Mouse (Mus musculus): ENCODE measurements around the gene Gm47985. TPM values are rescaled to one million over a fixed set of nuclear protein-coding genes. Genes with fewer than 3 reads are reported as not detected.
"Not testable (repeated sequence)": the region's sequence is repeated elsewhere in the genome, so short reads cannot be mapped to it uniquely, and the experiment has no call there.

The Gm47985 gene
- not detected in 3 replicates for total RNA-seq (2017)

GRCm38 (mm10) chr1:151182266-151182665, at the start of gene Gm47985:
Gene Gm47985 (plus strand): TSS chr1:151182537.
- ATAC-seq (replicated peaks; ENCODE audit: insufficient number of reproducible peaks, low FRiP score, low TSS enrichment, poor library complexity, severe bottlenecking) = not testable (repeated sequence)

- ATAC-seq (replicated peaks; ENCODE audit: insufficient number of reproducible peaks, low FRiP score, low TSS enrichment, poor library complexity, severe bottlenecking) = no peak
Observed at GRCm38 (mm10) chr1:151132686-151133085, 49.7 kb upstream of the Gm47985 start.

GRCm38 (mm10) chr1:151138388-151138787, 43.9 kb upstream of the Gm47985 start:
- no peak for ATAC-seq (replicated peaks; ENCODE audit: insufficient number of reproducible peaks, low FRiP score, low TSS enrichment, poor library complexity, severe bottlenecking)

- no peak for ATAC-seq (replicated peaks; ENCODE audit: insufficient number of reproducible peaks, low FRiP score, low TSS enrichment, poor library complexity, severe bottlenecking)
Observed at GRCm38 (mm10) chr1:151140956-151141355, 41.4 kb upstream of the Gm47985 start.

- no peak for ATAC-seq (replicated peaks; ENCODE audit: insufficient number of reproducible peaks, low FRiP score, low TSS enrichment, poor library complexity, severe bottlenecking)
Observed at GRCm38 (mm10) chr1:151144471-151145146, 37.7 kb upstream of the Gm47985 start.

- no peak for ATAC-seq (replicated peaks; ENCODE audit: insufficient number of reproducible peaks, low FRiP score, low TSS enrichment, poor library complexity, severe bottlenecking)
Observed at GRCm38 (mm10) chr1:151147801-151148200, 34.5 kb upstream of the Gm47985 start.

- no peak for ATAC-seq (replicated peaks; ENCODE audit: insufficient number of reproducible peaks, low FRiP score, low TSS enrichment, poor library complexity, severe bottlenecking)
Observed at GRCm38 (mm10) chr1:151150211-151150610, 32.1 kb upstream of the Gm47985 start.

- no peak for ATAC-seq (replicated peaks; ENCODE audit: insufficient number of reproducible peaks, low FRiP score, low TSS enrichment, poor library complexity, severe bottlenecking)
Observed at GRCm38 (mm10) chr1:151151089-151151488, 31.2 kb upstream of the Gm47985 start.

- ATAC-seq (replicated peaks; ENCODE audit: insufficient number of reproducible peaks, low FRiP score, low TSS enrichment, poor library complexity, severe bottlenecking) = no peak
Observed at GRCm38 (mm10) chr1:151153056-151153652, 29.2 kb upstream of the Gm47985 start.

- ATAC-seq (replicated peaks; ENCODE audit: insufficient number of reproducible peaks, low FRiP score, low TSS enrichment, poor library complexity, severe bottlenecking) = not testable (repeated sequence)
Observed at GRCm38 (mm10) chr1:151154131-151154530, 28.2 kb upstream of the Gm47985 start.

GRCm38 (mm10) chr1:151156129-151156528, 26.2 kb upstream of the Gm47985 start:
- no peak for ATAC-seq (replicated peaks; ENCODE audit: insufficient number of reproducible peaks, low FRiP score, low TSS enrichment, poor library complexity, severe bottlenecking)

- no peak for ATAC-seq (replicated peaks; ENCODE audit: insufficient number of reproducible peaks, low FRiP score, low TSS enrichment, poor library complexity, severe bottlenecking)
Observed at GRCm38 (mm10) chr1:151156777-151157632, 25.3 kb upstream of the Gm47985 start.

- ATAC-seq (replicated peaks; ENCODE audit: insufficient number of reproducible peaks, low FRiP score, low TSS enrichment, poor library complexity, severe bottlenecking) = no peak
Observed at GRCm38 (mm10) chr1:151157963-151158856, 24.1 kb upstream of the Gm47985 start.

- ATAC-seq (replicated peaks; ENCODE audit: insufficient number of reproducible peaks, low FRiP score, low TSS enrichment, poor library complexity, severe bottlenecking) = no peak
Observed at GRCm38 (mm10) chr1:151158857-151159510, 23.4 kb upstream of the Gm47985 start.

GRCm38 (mm10) chr1:151166031-151166430, 16.3 kb upstream of the Gm47985 start:
- ATAC-seq (replicated peaks; ENCODE audit: insufficient number of reproducible peaks, low FRiP score, low TSS enrichment, poor library complexity, severe bottlenecking) = no peak

- ATAC-seq (replicated peaks; ENCODE audit: insufficient number of reproducible peaks, low FRiP score, low TSS enrichment, poor library complexity, severe bottlenecking) = no peak
Observed at GRCm38 (mm10) chr1:151167297-151168047, 14.9 kb upstream of the Gm47985 start.

GRCm38 (mm10) chr1:151168637-151169036, 13.7 kb upstream of the Gm47985 start:
- no peak for ATAC-seq (replicated peaks; ENCODE audit: insufficient number of reproducible peaks, low FRiP score, low TSS enrichment, poor library complexity, severe bottlenecking)
